Mouse (Mus musculus): ENCODE data around the gene Ankdd1a.
A peak's percentile ranks its signal among the peaks of the same experiment; 100 is the strongest.

Gene Ankdd1a

GRCm38 (mm10) chr9:65502721-65503505 lies 17.1 kb downstream of the Ankdd1a start:
- no peak for DNase-seq (ENCODE audit: low read depth, low spot score)

GRCm38 (mm10) chr9:65502146-65502545 lies 17.8 kb downstream of the Ankdd1a start:
- DNase-seq (ENCODE audit: low read depth, low spot score), result no peak

- no peak for DNase-seq (ENCODE audit: low read depth, low spot score)
These were observed 27.1 kb downstream of the Ankdd1a start for GRCm38 (mm10) chr9:65492851-65493250.

- no peak for DNase-seq (ENCODE audit: low read depth, low spot score)
These were observed 27.6 kb downstream of the Ankdd1a start for GRCm38 (mm10) chr9:65492351-65492750.

GRCm38 (mm10) chr9:65491476-65491875 lies 28.5 kb downstream of the Ankdd1a start:
- DNase-seq (ENCODE audit: low read depth, low spot score), result no peak

- no peak for DNase-seq (ENCODE audit: low read depth, low spot score)
These were observed 39.9 kb downstream of the Ankdd1a start for GRCm38 (mm10) chr9:65480071-65480470.

GRCm38 (mm10) chr9:65479158-65479557 lies 40.8 kb downstream of the Ankdd1a start:
- DNase-seq (ENCODE audit: low read depth, low spot score), result no peak

- no peak for DNase-seq (ENCODE audit: low read depth, low spot score)
These were observed 47.2 kb downstream of the Ankdd1a start for GRCm38 (mm10) chr9:65472769-65473168.

GRCm38 (mm10) chr9:65467686-65468085 lies 52.3 kb downstream of the Ankdd1a start:
- DNase-seq (ENCODE audit: low read depth, low spot score), result no peak

GRCm38 (mm10) chr9:65465241-65465640 lies 54.8 kb downstream of the Ankdd1a start:
- DNase-seq (ENCODE audit: low read depth, low spot score), result no peak

GRCm38 (mm10) chr9:65464161-65464560 lies 55.8 kb downstream of the Ankdd1a start:
- no peak for DNase-seq (ENCODE audit: low read depth, low spot score)

GRCm38 (mm10) chr9:65462544-65462943 lies 57.4 kb downstream of the Ankdd1a start:
- no peak for DNase-seq (ENCODE audit: low read depth, low spot score)

GRCm38 (mm10) chr9:65460732-65461442 lies 59.1 kb downstream of the Ankdd1a start, which contains the start of gene Spg21:
TSS of gene Spg21 (plus strand) at chr9:65460947.
- DNase-seq (ENCODE audit: low read depth, low spot score), result peak; percentile 97

- no peak for DNase-seq (ENCODE audit: low read depth, low spot score)
These were observed 59.8 kb downstream of the Ankdd1a start for GRCm38 (mm10) chr9:65460198-65460597.

- DNase-seq (ENCODE audit: low read depth, low spot score), result no peak
These were observed 61.0 kb downstream of the Ankdd1a start for GRCm38 (mm10) chr9:65458975-65459374.

- DNase-seq (ENCODE audit: low read depth, low spot score), result peak; percentile 68
These were observed 72.0 kb downstream of the Ankdd1a start for GRCm38 (mm10) chr9:65447951-65448350.

GRCm38 (mm10) chr9:65444692-65445091 lies 75.3 kb downstream of the Ankdd1a start:
- DNase-seq (ENCODE audit: low read depth, low spot score), result no peak

All from ZHBTc4 (cell line).